Mouse (Mus musculus) CH12.LX (cell line): ENCODE measurements around the gene E2f3. TPM values are rescaled to one million over a fixed set of nuclear protein-coding genes. Genes with fewer than 3 reads are reported as not detected.
A peak's percentile ranks its signal among the peaks of the same experiment; 100 is the strongest.

Experiments used
- DNase-seq: peaks from one replicate; pipeline ENCODE4 v3.0.0-alpha.2; 2013; ENCODE audit errors: extremely low read depth
- H3K27ac ChIP-seq: 2 replicates; pipeline ENCODE4 v1.5.1; 2012; ENCODE audit warnings: low read depth, mild to moderate bottlenecking, control low read depth, moderate library complexity; ENCODE audit not compliant: insufficient read depth
- H3K27me3 ChIP-seq: replicated peaks from 2 replicates; pipeline ENCODE3; 2012; ENCODE audit warnings: inconsistent platforms
- H3K36me3 ChIP-seq, 2 experiments: replicated peaks in 1 of 2; 2 replicates each; pipeline versions ENCODE3 to v1.6.1; 2012; ENCODE audit warnings: inconsistent platforms in 1 of 2, low read length in 1 of 2, mild to moderate bottlenecking in 1 of 2, mixed read lengths in 1 of 2, moderate library complexity in 1 of 2; ENCODE audit not compliant: control insufficient read depth in 1 of 2, insufficient read depth in 1 of 2
- H3K4me1 ChIP-seq, 2 experiments: 2 replicates each; pipeline ENCODE4 v1.6.1; 2012; ENCODE audit warnings: inconsistent platforms in 1 of 2, moderate library complexity in 1 of 2; ENCODE audit not compliant: insufficient read depth in 2 of 2, control insufficient read depth in 1 of 2
- H3K4me2 ChIP-seq: 2 replicates; pipeline ENCODE4 v1.6.1; 2012; ENCODE audit warnings: low read depth, mild to moderate bottlenecking, control low read depth; ENCODE audit not compliant: poor library complexity, insufficient read depth, severe bottlenecking
- H3K4me3 ChIP-seq, 3 experiments: fragments of 150-350 bp in 1 of 3; sonication (generic) in 1 of 3; replicated peaks in 1 of 3; 2 replicates each; pipeline versions ENCODE3 to v1.5.1; 2011 to 2012; ENCODE audit warnings: low read depth in 2 of 3, low read length in 2 of 3, mild to moderate bottlenecking in 2 of 3, moderate library complexity in 2 of 3, control low read depth in 1 of 3, improper control_type of control experiment in 1 of 3, inconsistent platforms in 1 of 3, mixed read lengths in 1 of 3; ENCODE audit not compliant: poor library complexity in 1 of 3
- H3K79me2 ChIP-seq: replicated peaks from 2 replicates; pipeline ENCODE4 v1.6.1; 2012; ENCODE audit warnings: mild to moderate bottlenecking, moderate library complexity; ENCODE audit not compliant: control insufficient read depth, poor library complexity, insufficient read depth, severe bottlenecking; ENCODE audit errors: extremely low read depth
- H3K9ac ChIP-seq: 2 replicates; pipeline ENCODE4 v1.6.1; 2012; ENCODE audit warnings: low read depth, mild to moderate bottlenecking, control low read depth, moderate library complexity; ENCODE audit not compliant: insufficient read depth
- H3K9me3 ChIP-seq: replicated peaks from 2 replicates; pipeline ENCODE3; 2012; ENCODE audit warnings: low read length, inconsistent platforms, mixed read lengths
- BHLHE40 ChIP-seq: IDR thresholded peaks from 2 replicates; pipeline ENCODE4 v1.6.1; 2011; ENCODE audit warnings: mild to moderate bottlenecking, low read depth, low read length, improper control_type of control experiment
- CHD2 ChIP-seq: IDR thresholded peaks from 2 replicates; pipeline ENCODE4 v1.6.1; 2011; ENCODE audit warnings: low read length, improper control_type of control experiment
- CTCF ChIP-seq, 2 experiments: IDR thresholded peaks in 1 of 2; conservative IDR thresholded peaks in 1 of 2; 2 replicates each; pipeline ENCODE4 v1.5.1; 2011 to 2012; ENCODE audit warnings: low read depth in 2 of 2, low read length in 2 of 2, improper control_type of control experiment in 1 of 2, inconsistent platforms in 1 of 2, mild to moderate bottlenecking in 1 of 2, moderate library complexity in 1 of 2
- E2F4 ChIP-seq: IDR thresholded peaks from 2 replicates; pipeline ENCODE4 v1.6.1; 2011; ENCODE audit warnings: low read depth, low read length, improper control_type of control experiment; ENCODE audit not compliant: insufficient replicate concordance
- ELF1 ChIP-seq: IDR thresholded peaks from 2 replicates; pipeline ENCODE4 v1.6.1; 2014; ENCODE audit warnings: low read depth, mild to moderate bottlenecking, inconsistent platforms, low read length, improper control_type of control experiment
- EP300 ChIP-seq: IDR thresholded peaks from 2 replicates; pipeline ENCODE4 v1.6.1; 2011; ENCODE audit warnings: low read length, improper control_type of control experiment
- ETS1 ChIP-seq: conservative IDR thresholded peaks from 2 replicates; pipeline ENCODE4 v1.6.1; 2012; ENCODE audit warnings: low read depth, mild to moderate bottlenecking, inconsistent platforms, low read length, improper control_type of control experiment, moderate library complexity
- GABPA ChIP-seq: IDR thresholded peaks from 2 replicates; pipeline ENCODE4 v1.6.1; 2012; ENCODE audit warnings: low read depth, low read length, improper control_type of control experiment, inconsistent platforms; ENCODE audit not compliant: insufficient replicate concordance
- HCFC1 ChIP-seq: IDR thresholded peaks from 2 replicates; pipeline ENCODE4 v1.6.1; 2012; ENCODE audit warnings: low read depth, mild to moderate bottlenecking, inconsistent platforms, low read length, improper control_type of control experiment
- IRF4 ChIP-seq: IDR thresholded peaks from 2 replicates; pipeline ENCODE4 v1.6.1; 2014; ENCODE audit warnings: low read depth, mild to moderate bottlenecking, inconsistent platforms, low read length, improper control_type of control experiment
- JUN ChIP-seq: IDR thresholded peaks from 2 replicates; pipeline ENCODE4 v1.6.1; 2011; ENCODE audit warnings: low read depth, mild to moderate bottlenecking, low read length, improper control_type of control experiment, moderate library complexity; ENCODE audit not compliant: insufficient read depth
- JUND ChIP-seq: conservative IDR thresholded peaks from 2 replicates; pipeline ENCODE4 v1.6.1; 2011; ENCODE audit warnings: low read depth, low read length, improper control_type of control experiment
- KAT2A ChIP-seq: IDR thresholded peaks from 2 replicates; pipeline ENCODE4 v1.6.1; 2012; ENCODE audit warnings: low read length, improper control_type of control experiment, inconsistent platforms; ENCODE audit not compliant: insufficient replicate concordance
- MAFK ChIP-seq: IDR thresholded peaks from 2 replicates; pipeline ENCODE4 v1.6.1; 2011; ENCODE audit warnings: low read length, improper control_type of control experiment; ENCODE audit not compliant: insufficient replicate concordance
- MAX ChIP-seq: IDR thresholded peaks from 2 replicates; pipeline ENCODE4 v1.6.1; 2011; ENCODE audit warnings: low read length, improper control_type of control experiment
- MAZ ChIP-seq: IDR thresholded peaks from 2 replicates; pipeline ENCODE4 v1.6.1; 2012; ENCODE audit warnings: low read depth, mild to moderate bottlenecking, inconsistent platforms, low read length, improper control_type of control experiment, moderate library complexity
- MEF2A ChIP-seq: IDR thresholded peaks from 2 replicates; pipeline ENCODE4 v1.6.1; 2014; ENCODE audit warnings: low read depth, mild to moderate bottlenecking, inconsistent platforms, low read length, improper control_type of control experiment, borderline replicate concordance
- MXI1 ChIP-seq: IDR thresholded peaks from 2 replicates; pipeline ENCODE4 v1.6.1; 2011; ENCODE audit warnings: mild to moderate bottlenecking, low read depth, low read length, improper control_type of control experiment
- MYC ChIP-seq: IDR thresholded peaks from 2 replicates; pipeline ENCODE4 v1.6.1; 2011; ENCODE audit warnings: low read depth, mild to moderate bottlenecking, improper control_type of control experiment, low read length
- NELFE ChIP-seq: IDR thresholded peaks from 2 replicates; pipeline ENCODE4 v1.6.1; 2011; ENCODE audit warnings: low read depth, low read length, improper control_type of control experiment
- PAX5 ChIP-seq: IDR thresholded peaks from 2 replicates; pipeline ENCODE4 v1.6.1; 2012; ENCODE audit warnings: low read length, inconsistent platforms, mixed read lengths
- POLR2A ChIP-seq: IDR thresholded peaks from 2 replicates; pipeline ENCODE4 v1.6.1; 2011; ENCODE audit warnings: low read depth, mild to moderate bottlenecking, improper control_type of control experiment, low read length
- POLR2AphosphoS2 ChIP-seq: IDR thresholded peaks from 2 replicates; pipeline ENCODE4 v1.6.1; 2011; ENCODE audit warnings: low read depth, low read length, improper control_type of control experiment
- RAD21 ChIP-seq: IDR thresholded peaks from 2 replicates; pipeline ENCODE4 v1.6.1; 2011; ENCODE audit warnings: low read depth, mild to moderate bottlenecking, low read length, improper control_type of control experiment, moderate library complexity
- RCOR1 ChIP-seq: conservative IDR thresholded peaks from 2 replicates; pipeline ENCODE4 v1.6.1; 2012; ENCODE audit warnings: low read depth, mild to moderate bottlenecking, inconsistent platforms, low read length, improper control_type of control experiment
- SIN3A ChIP-seq: IDR thresholded peaks from 2 replicates; pipeline ENCODE4 v1.6.1; 2012; ENCODE audit warnings: low read length, improper control_type of control experiment, inconsistent platforms
- SMC3 ChIP-seq: IDR thresholded peaks from 2 replicates; pipeline ENCODE4 v1.6.1; 2011; ENCODE audit warnings: low read depth, low read length, improper control_type of control experiment
- TBP ChIP-seq: conservative IDR thresholded peaks from 2 replicates; pipeline ENCODE4 v1.6.1; 2011; ENCODE audit warnings: low read depth, low read length, improper control_type of control experiment
- TCF12 ChIP-seq: IDR thresholded peaks from 2 replicates; pipeline ENCODE4 v1.6.1; 2014; ENCODE audit warnings: low read depth, mild to moderate bottlenecking, inconsistent platforms, low read length, improper control_type of control experiment
- UBTF ChIP-seq: IDR thresholded peaks from 2 replicates; pipeline ENCODE4 v1.6.1; 2012; ENCODE audit warnings: low read depth, mild to moderate bottlenecking, inconsistent platforms, low read length, improper control_type of control experiment, moderate library complexity
- USF2 ChIP-seq: conservative IDR thresholded peaks from 2 replicates; pipeline ENCODE4 v1.6.1; 2011; ENCODE audit warnings: low read depth, low read length, improper control_type of control experiment
- ZC3H11A ChIP-seq: IDR thresholded peaks from 2 replicates; pipeline ENCODE4 v1.6.1; 2012; ENCODE audit warnings: low read depth, mild to moderate bottlenecking, inconsistent platforms, low read length, improper control_type of control experiment
- ZKSCAN1 ChIP-seq: IDR thresholded peaks from 2 replicates; pipeline ENCODE4 v1.6.1; 2012; ENCODE audit warnings: low read depth, inconsistent platforms, low read length, improper control_type of control experiment, borderline replicate concordance
- ZMIZ1 ChIP-seq: IDR thresholded peaks from 2 replicates; pipeline ENCODE4 v1.6.1; 2012; ENCODE audit warnings: low read depth, mild to moderate bottlenecking, inconsistent platforms, low read length, improper control_type of control experiment
- dilution Hi-C: fragments of 300-500 bp; cut with MboI; formaldehyde crosslinking; loops from 2 replicates; pipeline ENCODE4 v1.14.3; 2020; ENCODE audit warnings: low sequenced_read_pairs; ENCODE audit not compliant: extremely low pct_unique_long_range_greater_than_20kb, extremely low pct_ligation_motif_present
- in situ Hi-C: fragments of 300-500 bp; cut with MboI; formaldehyde crosslinking; loops from 3 replicates; pipeline ENCODE4 v1.14.3; 2019; ENCODE audit warnings: low sequenced_read_pairs, low pct_ligation_motif_present, low pct_unique_long_range_greater_than_20kb, mixed read lengths
- polyA plus RNA-seq: library from polyadenylated mRNA; unstranded; fragments of >175 nt; gene quantifications from 2 replicates; pipeline ENCODE4 v1.2.1, GENCODE M21; 2012; ENCODE audit warnings: low read depth; ENCODE audit not compliant: insufficient read length
- total RNA-seq, 2 experiments: library from RNA; depleted of rRNA; stranded (reverse); fragments of 300-350 nt in 1 of 2; fragments of >200 nt in 1 of 2; gene quantifications; 2 replicates each; pipeline ENCODE4 v1.2.3; 2012 to 2014

Gene E2f3
- total and polyA plus RNA-seq, 3 experiments, result 7.6 to 20.7 (median 12.9) TPM

DNA sequence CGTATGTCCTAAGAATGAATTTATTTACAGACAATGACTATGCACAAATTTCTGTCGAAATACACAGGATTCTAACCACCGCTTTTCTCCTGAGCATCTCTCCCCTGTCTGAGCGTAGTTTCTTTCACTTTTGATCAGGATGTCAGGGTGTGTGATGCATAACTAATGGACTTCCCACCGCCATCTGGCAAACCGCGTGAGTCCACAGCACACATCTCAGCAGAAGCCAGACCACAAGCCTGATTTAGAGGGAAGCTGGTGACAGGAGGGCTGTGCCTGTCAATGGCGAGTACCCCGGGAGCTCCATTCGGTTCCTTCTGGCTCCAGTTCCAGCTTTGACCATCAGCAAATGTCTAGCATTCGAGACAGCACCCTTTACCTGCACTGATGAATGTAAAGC lies 17.3 kb upstream of the E2f3 start:
- no peaks in the 10 kb centered on the region for H3K9me3 ChIP-seq
- TF ChIP-seq TBP (peak; percentile 63; the same call in 1 of the 2 replicates), GABPA (no peak), RCOR1 (no peak), NELFE (0 out of 2 replicates have a peak, but pooled peaks have one; percentile 33), EP300 (peak; percentile 79), IRF4 (peak; percentile 88), MEF2A (peak; percentile 79; the same call in 1 of the 2 replicates), USF2 (no peak), TCF12 (peak; percentile 90), MAFK (peak; percentile 70; the same call in 1 of the 2 replicates), BHLHE40 (peak; percentile 97), POLR2A (peak; percentile 60), ETS1 (peak; percentile 98), SMC3 (0 out of 2 replicates have a peak, but pooled peaks have one; percentile 24), MXI1 (peak; percentile 85), SIN3A (peak; percentile 92), E2F4 (0 out of 2 replicates have a peak, but pooled peaks have one; percentile 44), POLR2AphosphoS2 (no peak), HCFC1 (no peak), ZMIZ1 (no peak), KAT2A (no peak), CHD2 (0 out of 2 replicates have a peak, but pooled peaks have one; percentile 41), ZC3H11A (no peak), MAZ (peak; percentile 50; the same call in 1 of the 2 replicates), ZKSCAN1 (no peak), MAX (peak; percentile 78), UBTF (no peak), CTCF (conservative IDR thresholded peaks at IDR 0.05 in 1 of 2, IDR thresholded peaks at IDR 0.05 in 1 of 2; ENCODE audit: low read depth in 2 of 2, low read length in 2 of 2) (no peak), ELF1 (peak; percentile 45; the same call in 1 of the 2 replicates), MYC (peak; percentile 94), JUN (no peak; the same call in 1 of the 2 replicates), RAD21 (no peak; the same call in 1 of the 2 replicates), JUND (no peak), PAX5 (no peak)
- H3K4me2 ChIP-seq, result peak overlapping the region; percentile 86
- in situ Hi-C loops (no loop called here), dilution Hi-C loops (no loop called here)
- 0 out of 2 replicates have a peak, but pooled peaks cover 3% of the 10 kb centered on the region for H3K79me2 ChIP-seq
- H3K4me1 ChIP-seq, result peaks cover 7 to 33% of the 10 kb centered on the region in 2 experiments; a peak in 3 of 4 replicates
- H3K9ac ChIP-seq, result peak overlapping the region; percentile 61; the same call in 1 of the 2 replicates
- peak overlapping the region; percentile 31 to 55 (median 47) for H3K4me3 ChIP-seq
- DNase-seq, result peak; percentile 92
- no peaks in the 10 kb centered on the region for H3K36me3 ChIP-seq
- no peaks in the 10 kb centered on the region for H3K27me3 ChIP-seq
- peak overlapping the region; percentile 18 for H3K27ac ChIP-seq
